Mouse (Mus musculus) limb, embryonic 13.5 days (tissue): ENCODE measurements around the gene Cracr2b. TPM values are rescaled to one million over a fixed set of nuclear protein-coding genes. Genes with fewer than 3 reads are reported as not detected.

ENCODE experiments used
- ATAC-seq: fragments of 200-750 bp; cut with Nextera tagmentation; 2 replicates; pipeline ENCODE4 v1.8.0; 2017; ENCODE audit warnings: low read depth, moderate number of reproducible peaks, moderate TSS enrichment; ENCODE audit not compliant: low FRiP score
- H3K27ac ChIP-seq: fragments of 300-500 bp; sonication (generic); 2 replicates; pipeline ENCODE4 v1.5.1; 2015; ENCODE audit warnings: inconsistent platforms, mild to moderate bottlenecking, moderate library complexity
- H3K27me3 ChIP-seq: fragments of 300-500 bp; sonication (generic); 2 replicates; pipeline ENCODE4 v1.6.1; 2015; ENCODE audit warnings: mild to moderate bottlenecking, inconsistent platforms
- H3K36me3 ChIP-seq: fragments of 300-500 bp; sonication (generic); 2 replicates; pipeline ENCODE4 v1.6.1; 2015; ENCODE audit warnings: inconsistent platforms, mild to moderate bottlenecking, moderate library complexity
- H3K4me1 ChIP-seq: fragments of 300-500 bp; sonication (generic); 2 replicates; pipeline ENCODE4 v1.6.1; 2015; ENCODE audit warnings: inconsistent platforms
- H3K4me2 ChIP-seq: fragments of 300-500 bp; sonication (generic); replicated peaks from 2 replicates; pipeline ENCODE4 v1.6.1; 2015; ENCODE audit warnings: inconsistent platforms, mild to moderate bottlenecking, moderate library complexity
- H3K4me3 ChIP-seq: fragments of 300-500 bp; sonication (generic); 2 replicates; pipeline ENCODE4 v1.5.1; 2015; ENCODE audit warnings: moderate library complexity, mild to moderate bottlenecking, inconsistent platforms
- H3K9ac ChIP-seq: fragments of 300-500 bp; sonication (generic); 2 replicates; pipeline ENCODE4 v1.6.1; 2015; ENCODE audit warnings: mild to moderate bottlenecking, inconsistent platforms
- H3K9me3 ChIP-seq: fragments of 300-500 bp; sonication (generic); 2 replicates; pipeline ENCODE4 v1.6.1; 2016; ENCODE audit warnings: inconsistent platforms
- WGBS: fragments of 180-500 bp; shearing (Covaris S2); methylation state at CpG from one replicate; pipeline ENCODE4 v1.1.7; 2015; 5-methylcytosine and 5-hydroxymethylcytosine counted together
- polyA plus RNA-seq: library from polyadenylated mRNA; unstranded; fragments of >200 nt; fragmentation: Nextera tagmentation; extraction: Ambion mirVana; gene quantifications from 2 replicates; pipeline ENCODE4 v1.2.1, GENCODE M21; 2015

Gene Cracr2b
- polyA plus RNA-seq = 13.5 and 14.3 TPM in 2 replicates

DNA sequence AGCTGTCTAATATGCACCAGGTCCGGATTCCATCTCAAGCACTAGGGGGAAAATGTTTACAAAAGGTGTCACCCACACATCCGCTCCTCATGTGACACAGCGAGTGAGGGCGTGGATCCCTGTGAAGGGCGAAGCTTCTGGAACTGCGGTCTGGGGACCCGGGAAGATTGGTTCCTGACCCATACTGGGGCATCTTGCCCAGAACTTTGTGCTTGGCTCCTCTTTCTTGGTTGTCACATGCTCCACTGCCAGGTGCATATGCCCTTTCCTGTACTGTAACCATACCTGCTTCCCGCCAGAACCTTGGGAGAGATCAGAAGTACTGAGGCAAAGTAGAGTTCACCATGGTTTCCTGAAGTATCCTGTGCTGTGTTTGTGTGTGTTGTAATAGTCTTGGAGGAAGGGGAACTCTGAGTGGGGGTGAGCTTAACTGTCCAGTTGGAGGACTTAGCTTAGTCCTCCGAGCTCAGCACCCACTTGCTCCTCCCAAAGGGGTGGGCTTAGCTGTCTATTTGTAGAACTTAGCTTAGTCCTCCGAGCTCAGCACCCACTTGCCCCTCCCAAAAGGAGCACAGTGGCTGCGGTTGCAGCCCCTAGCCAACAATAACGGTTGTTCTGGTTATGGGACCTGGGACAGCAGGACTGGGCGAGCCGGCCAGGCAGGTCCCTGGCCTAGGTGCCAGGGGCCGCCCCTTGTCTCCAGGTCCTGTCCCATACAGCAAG, at the start of gene Cracr2b:
Gene Cracr2b, plus strand, starts transcription at position 704 of the 723 bp plus-strand sequence.
- WGBS = 69% methylated on average over 15 of the region's 15 CpGs
- Histone ChIP-seq H3K4me3 (peak within 1 kb of the TSS; percentile 43), H3K9me3 (no peaks in the 10 kb centered on the region), H3K27ac (no peak within 1 kb of the TSS), H3K36me3 (peaks cover 4% of the 10 kb centered on the region; the same call in 1 of the 2 replicates), H3K9ac (peak within 1 kb of the TSS; percentile 63), H3K4me1 (peaks cover 39% of the 10 kb centered on the region), H3K4me2 (peak within 1 kb of the TSS; percentile 71), H3K27me3 (peaks cover 74% of the 10 kb centered on the region)
- no peak for ATAC-seq

DNA sequence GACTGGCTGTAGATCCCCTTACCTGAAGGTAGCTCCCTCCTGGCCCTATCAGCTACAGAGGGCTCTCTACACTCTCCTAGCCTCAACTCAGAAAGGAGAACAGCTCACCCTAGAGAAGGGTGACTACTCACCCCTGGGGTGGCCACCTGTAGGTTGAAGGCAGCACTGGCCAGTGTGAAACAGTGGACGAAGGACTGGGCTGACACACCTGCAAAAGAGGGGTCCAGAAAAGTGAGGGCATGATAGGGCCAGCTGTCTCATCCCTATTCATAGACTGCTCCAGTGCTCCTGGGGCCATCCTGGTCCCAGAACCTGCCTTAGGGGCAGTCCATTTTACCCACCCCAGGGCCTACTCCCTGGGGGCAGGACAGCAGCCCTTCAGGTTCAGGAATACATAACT, 49.2 kb upstream of the Cracr2b start:
- H3K27me3 ChIP-seq = no peaks in the 10 kb centered on the region
- H3K4me3 ChIP-seq = no peak overlapping the region
- no peak overlapping the region for H3K4me2 ChIP-seq
- H3K9me3 ChIP-seq = no peaks in the 10 kb centered on the region
- H3K9ac ChIP-seq = no peak overlapping the region
- WGBS = 96% methylated on average over 1 of the region's 1 CpGs
- H3K4me1 ChIP-seq = peaks cover 14% of the 10 kb centered on the region
- peaks cover 46% of the 10 kb centered on the region for H3K36me3 ChIP-seq
- no peak for ATAC-seq
- H3K27ac ChIP-seq = no peak overlapping the region

DNA sequence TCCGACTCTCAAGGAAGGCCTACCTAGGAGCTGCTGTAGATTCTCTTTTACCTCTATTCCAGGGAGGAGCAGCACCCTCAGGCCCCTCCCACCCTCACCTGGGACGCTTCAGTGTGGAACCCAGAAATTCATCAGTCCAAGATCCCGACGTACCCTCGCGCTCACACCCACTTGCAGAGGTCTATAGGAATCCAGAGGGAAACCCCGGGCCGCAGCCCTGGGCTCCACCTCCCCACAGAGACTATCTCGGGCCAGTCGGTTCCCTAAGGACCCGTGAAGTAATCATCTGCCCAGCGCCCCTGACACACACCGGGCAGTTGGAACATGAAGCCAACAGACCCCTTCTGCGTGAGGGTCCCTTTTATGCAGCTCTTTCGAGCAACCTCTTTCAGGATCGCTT, 47.6 kb upstream of the Cracr2b start:
- Histone ChIP-seq H3K9ac (peak overlapping the region; percentile 87), H3K9me3 (no peaks in the 10 kb centered on the region), H3K27ac (peak overlapping the region; percentile 78), H3K4me2 (peak overlapping the region; percentile 84), H3K4me1 (peaks cover 14% of the 10 kb centered on the region), H3K4me3 (peak overlapping the region; percentile 86), H3K36me3 (peaks cover 36% of the 10 kb centered on the region), H3K27me3 (no peaks in the 10 kb centered on the region)
- WGBS = 5% methylated on average over 16 of the region's 16 CpGs
- 0 out of 2 replicates have a peak, but pooled peaks have one; percentile 2 for ATAC-seq

DNA sequence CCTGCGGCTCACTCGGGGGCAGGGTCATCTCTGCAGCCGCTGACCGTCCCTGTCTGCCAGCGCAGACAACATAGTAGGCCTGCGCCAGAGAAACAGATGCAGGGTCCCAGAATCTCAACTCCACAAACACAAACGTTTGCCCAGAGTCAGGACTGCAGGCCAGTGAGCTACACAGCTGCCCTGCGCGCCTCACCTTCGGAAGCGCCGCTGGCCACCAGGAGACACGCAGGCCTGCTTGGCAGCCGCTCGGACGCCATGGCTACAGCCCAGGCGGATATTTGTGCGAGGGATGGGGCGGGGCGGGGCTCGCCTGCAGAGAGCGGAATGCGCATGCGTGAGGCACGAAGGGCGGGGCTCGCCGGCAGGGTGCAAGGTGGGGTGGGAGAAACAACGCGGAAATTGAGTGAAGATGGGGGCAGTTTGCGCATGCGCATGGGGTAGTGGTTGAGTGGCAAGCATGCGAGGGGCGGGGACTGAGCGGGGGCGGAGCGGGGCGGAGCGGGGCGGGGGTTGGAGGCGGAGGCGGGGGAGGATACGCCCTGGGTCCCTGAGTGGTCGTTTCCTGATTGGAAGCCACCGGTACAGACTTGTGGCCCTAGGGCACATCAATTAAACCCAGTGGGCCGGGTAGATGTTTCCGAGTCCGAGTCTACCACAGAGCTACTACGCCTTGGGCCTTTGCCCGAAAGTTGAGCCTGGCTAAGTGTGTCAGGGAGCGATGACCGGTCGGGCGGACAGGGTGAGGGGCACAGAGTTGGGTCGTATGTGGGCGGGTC, 46.9 kb upstream of the Cracr2b start, which contains the start of gene Gatd1:
Gene Gatd1, minus strand, starts transcription at position 328 of the 776 bp plus-strand sequence.
- H3K27me3 ChIP-seq = no peaks in the 10 kb centered on the region
- 0% methylated on average over 48 of the region's 56 CpGs for WGBS
- peaks cover 29% of the 10 kb centered on the region for H3K36me3 ChIP-seq
- peaks cover 15% of the 10 kb centered on the region for H3K4me1 ChIP-seq
- no peaks in the 10 kb centered on the region for H3K9me3 ChIP-seq
- peak within 1 kb of the TSS; percentile 78 for H3K27ac ChIP-seq
- H3K9ac ChIP-seq = peak within 1 kb of the TSS; percentile 87
- H3K4me3 ChIP-seq = peak within 1 kb of the TSS; percentile 86
- peak within 1 kb of the TSS; percentile 84 for H3K4me2 ChIP-seq
- peak; percentile 88 for ATAC-seq

DNA sequence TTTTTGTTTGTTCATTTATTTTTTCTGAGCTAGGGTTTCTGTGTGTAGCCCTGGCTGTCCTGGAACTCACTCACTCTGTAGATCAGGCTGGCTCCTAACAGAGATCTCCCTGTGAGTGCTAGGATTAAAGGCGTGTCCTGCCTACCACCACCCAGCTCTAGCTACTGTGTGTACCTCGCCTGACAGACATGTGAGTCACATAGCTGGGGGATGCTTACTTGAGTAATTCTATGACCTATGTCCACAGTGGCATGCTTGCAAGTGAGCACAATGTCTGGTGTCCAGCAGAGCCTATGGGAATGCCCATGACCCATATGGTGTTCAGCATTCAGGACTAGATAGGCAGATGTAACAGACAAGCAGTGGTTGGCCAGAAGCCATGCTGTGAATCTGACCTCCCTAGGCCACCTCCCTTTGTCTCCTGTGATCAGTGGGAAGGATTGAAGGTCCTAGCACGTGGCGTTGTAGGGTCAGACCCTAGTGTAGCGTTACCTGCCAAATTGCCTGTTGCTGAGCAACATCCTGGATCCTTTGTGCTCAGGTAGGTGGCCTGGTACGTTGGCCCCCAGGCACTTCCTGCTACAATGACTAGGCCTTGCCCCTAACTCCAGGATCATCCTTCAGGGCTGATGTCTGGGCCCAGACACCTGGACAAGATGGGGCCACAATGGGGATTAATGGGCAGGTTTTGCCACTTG, 44.6 kb upstream of the Cracr2b start:
- H3K36me3 ChIP-seq = peaks cover 6% of the 10 kb centered on the region
- ATAC-seq = no peak
- 80% methylated on average over 6 of the region's 6 CpGs for WGBS
- no peak overlapping the region for H3K4me2 ChIP-seq
- no peaks in the 10 kb centered on the region for H3K27me3 ChIP-seq
- H3K9me3 ChIP-seq = no peaks in the 10 kb centered on the region
- peaks cover 13% of the 10 kb centered on the region for H3K4me1 ChIP-seq
- no peak overlapping the region for H3K27ac ChIP-seq
- H3K4me3 ChIP-seq = no peak overlapping the region
- no peak overlapping the region for H3K9ac ChIP-seq

DNA sequence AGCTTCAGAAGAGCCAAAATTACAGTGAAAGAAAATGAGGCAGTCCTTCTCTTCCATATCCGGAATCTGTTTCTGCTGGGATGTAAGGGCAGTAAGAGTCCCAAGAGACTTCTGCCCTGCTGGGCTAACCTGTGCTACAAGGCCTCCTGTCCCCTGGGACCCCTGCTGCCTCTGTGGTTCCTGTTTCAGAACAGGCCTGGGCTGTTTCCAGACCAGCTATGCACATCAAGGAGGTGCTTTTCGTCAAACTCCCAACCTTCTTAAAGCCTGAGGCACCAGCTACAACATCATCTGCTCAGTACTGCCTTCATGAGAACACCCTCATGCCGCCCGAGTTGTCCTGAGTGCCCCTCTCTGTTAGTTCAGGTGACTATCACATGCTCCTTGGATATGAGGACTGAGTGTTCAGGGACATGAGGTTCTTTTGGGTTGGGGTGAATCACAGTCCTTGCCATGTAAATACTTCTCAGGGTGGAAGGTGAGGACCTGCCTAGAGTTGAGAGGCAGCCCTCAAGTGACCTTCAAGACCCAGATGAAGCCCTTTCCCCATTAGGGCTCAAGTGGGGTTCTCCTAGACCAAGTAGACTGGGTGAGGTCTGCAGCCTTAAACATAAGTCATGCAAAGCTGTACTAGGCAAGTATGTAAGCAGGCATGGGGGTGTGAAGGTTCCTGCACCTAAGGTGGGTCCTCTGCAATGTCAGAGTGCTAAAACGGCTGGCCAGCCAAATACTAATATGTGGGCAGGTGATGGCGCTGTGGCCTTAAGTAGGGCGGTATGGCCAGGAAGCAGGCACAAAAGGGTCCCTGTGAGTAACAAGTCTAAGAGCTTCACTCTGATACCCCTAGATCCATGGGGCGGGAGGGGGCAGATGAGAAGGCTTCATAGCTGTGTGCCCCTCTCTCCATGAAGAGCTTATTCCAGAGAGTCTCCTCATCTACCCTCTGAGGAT, 42.9 kb upstream of the Cracr2b start:
- Histone ChIP-seq H3K9ac (no peak overlapping the region), H3K9me3 (no peaks in the 10 kb centered on the region), H3K27ac (no peak overlapping the region), H3K4me3 (no peak overlapping the region), H3K36me3 (no peaks in the 10 kb centered on the region), H3K4me2 (no peak overlapping the region), H3K4me1 (peaks cover 8% of the 10 kb centered on the region), H3K27me3 (no peaks in the 10 kb centered on the region)
- WGBS = 68% methylated on average over 8 of the region's 8 CpGs
- ATAC-seq = no peak

DNA sequence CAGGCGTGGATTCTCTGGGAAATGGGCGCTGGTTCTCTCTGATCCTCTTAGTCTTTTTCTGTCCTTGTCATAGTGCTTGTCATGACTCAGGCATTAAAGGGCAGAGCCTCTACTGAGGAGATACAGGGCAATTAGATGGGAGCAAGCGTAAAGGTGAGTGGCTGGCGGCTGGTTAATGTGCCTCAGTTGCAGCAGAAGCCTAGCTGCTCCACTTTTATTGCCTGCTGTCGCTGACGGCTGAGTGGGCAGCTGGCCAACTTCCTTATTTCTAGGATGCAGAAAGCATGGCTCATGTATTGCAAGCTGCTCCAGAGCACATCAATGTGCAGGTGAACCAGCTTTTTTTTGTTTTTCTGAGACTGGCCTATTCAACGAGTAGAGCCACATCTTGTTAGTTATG, 41.9 kb upstream of the Cracr2b start:
- Histone ChIP-seq H3K9me3 (no peaks in the 10 kb centered on the region), H3K4me2 (no peak overlapping the region), H3K27me3 (no peaks in the 10 kb centered on the region), H3K9ac (no peak overlapping the region), H3K36me3 (no peaks in the 10 kb centered on the region), H3K4me1 (peaks cover 4% of the 10 kb centered on the region), H3K27ac (no peak overlapping the region), H3K4me3 (no peak overlapping the region)
- 37% methylated on average over 7 of the region's 7 CpGs for WGBS
- no peak for ATAC-seq

DNA sequence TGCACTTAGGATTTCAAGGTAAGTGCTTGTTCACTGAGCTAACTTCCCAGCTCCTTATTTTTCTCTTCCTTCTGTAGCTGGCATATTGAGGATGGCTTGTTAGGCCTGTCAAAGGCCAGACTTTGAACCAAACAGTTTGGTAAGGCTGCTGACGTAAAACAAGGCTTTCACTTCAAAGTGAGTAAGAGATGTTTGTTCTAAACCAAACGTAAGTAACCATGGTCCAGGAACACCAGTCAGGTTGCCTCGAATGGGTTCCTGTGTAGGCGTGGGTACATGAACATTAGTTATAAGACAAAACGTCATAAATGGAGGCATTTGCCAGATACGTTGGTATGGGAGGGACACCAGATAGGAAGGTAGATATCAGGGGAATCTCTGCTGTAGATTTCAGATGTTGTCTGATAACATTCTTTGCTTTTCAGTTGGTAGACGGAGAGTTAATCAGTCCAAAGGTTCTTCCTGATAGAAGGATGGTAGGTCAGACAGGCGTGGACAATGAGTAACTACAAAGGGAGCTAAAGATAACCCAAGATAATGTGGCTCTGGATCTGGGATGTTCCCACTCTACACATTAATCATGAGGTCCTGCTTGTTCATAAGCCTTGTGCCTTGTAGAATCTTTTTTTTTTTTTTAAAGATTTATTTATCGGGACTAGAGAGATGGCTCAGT, 40.7 kb upstream of the Cracr2b start:
- WGBS = 78% methylated on average over 9 of the region's 9 CpGs
- Histone ChIP-seq H3K4me2 (no peak overlapping the region), H3K9me3 (no peaks in the 10 kb centered on the region), H3K36me3 (no peaks in the 10 kb centered on the region), H3K9ac (no peak overlapping the region), H3K4me1 (peaks cover 4% of the 10 kb centered on the region), H3K4me3 (no peak overlapping the region), H3K27me3 (no peaks in the 10 kb centered on the region), H3K27ac (no peak overlapping the region)
- ATAC-seq = no peak

DNA sequence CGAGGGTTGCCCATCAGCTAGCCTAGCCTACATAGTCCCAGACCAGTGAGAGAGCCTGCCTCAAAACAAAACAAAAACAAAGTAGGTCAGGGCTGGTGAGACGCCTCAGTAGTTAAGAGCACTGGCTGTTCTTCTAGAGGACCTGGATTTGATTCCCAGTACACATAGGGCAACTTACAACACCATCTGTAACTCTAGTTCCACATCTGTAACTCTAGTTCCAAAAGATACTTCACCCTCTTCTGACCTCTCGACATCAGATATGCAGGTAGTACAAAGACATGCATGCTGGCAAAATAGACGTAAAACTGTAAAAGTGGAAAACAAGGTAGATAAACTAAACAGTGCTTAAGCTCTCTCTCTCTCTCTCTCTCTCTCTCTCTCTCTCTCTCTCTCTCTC, 37.1 kb upstream of the Cracr2b start:
- H3K4me1 ChIP-seq = peaks cover 8% of the 10 kb centered on the region
- no peak overlapping the region for H3K27ac ChIP-seq
- no peaks in the 10 kb centered on the region for H3K27me3 ChIP-seq
- H3K4me3 ChIP-seq = no peak overlapping the region
- no peak overlapping the region for H3K4me2 ChIP-seq
- H3K9ac ChIP-seq = no peak overlapping the region
- no peaks in the 10 kb centered on the region for H3K36me3 ChIP-seq
- ATAC-seq = no peak
- H3K9me3 ChIP-seq = no peaks in the 10 kb centered on the region
- WGBS = 70% methylated on average over 4 of the region's 4 CpGs

DNA sequence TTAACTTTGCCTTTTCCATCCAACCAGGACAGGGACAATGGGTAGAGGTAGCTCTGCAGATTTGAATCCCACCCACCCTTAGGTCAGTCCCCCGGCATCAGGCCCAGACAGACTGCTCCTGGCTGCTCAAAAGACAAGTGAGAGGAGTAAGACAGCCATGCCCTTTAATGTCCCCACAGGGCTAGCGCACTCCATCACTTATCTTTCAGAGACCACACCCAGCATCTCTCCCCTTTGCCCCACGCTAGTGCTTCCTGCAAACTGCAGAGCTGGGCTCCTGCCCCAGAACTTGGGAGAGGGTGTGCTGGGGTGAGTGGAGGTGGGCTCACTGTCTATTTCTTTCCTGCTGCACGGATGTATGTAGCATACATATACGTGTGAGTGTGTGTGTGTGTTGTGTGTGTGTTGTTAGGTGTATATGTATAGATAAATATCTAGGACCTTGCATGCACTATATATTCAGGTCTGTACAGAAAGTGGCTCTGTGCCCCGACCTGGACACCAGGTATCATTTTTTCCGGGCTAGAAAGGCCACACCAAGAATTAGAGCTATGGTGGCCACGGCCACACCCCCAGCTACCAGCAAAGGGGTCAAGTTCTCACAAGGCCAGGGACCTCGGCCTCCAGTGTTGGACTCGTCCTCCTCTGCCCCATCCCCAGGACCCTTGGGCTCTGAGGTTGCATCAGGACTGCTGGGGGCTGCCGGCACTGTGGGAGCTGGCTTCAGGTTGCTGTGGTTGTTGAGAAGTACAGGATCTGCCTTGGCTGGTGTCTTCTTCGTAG, 33.8 kb upstream of the Cracr2b start:
- Histone ChIP-seq H3K27me3 (no peaks in the 10 kb centered on the region), H3K4me2 (no peak overlapping the region), H3K4me3 (no peak overlapping the region), H3K36me3 (peaks cover 22% of the 10 kb centered on the region), H3K9me3 (no peaks in the 10 kb centered on the region), H3K9ac (no peak overlapping the region), H3K27ac (no peak overlapping the region), H3K4me1 (peaks cover 21% of the 10 kb centered on the region)
- WGBS = 80% methylated on average over 12 of the region's 12 CpGs
- ATAC-seq = no peak
